Mouse (Mus musculus) thymus, adult 2 months (tissue): ENCODE results near the gene Ntrk2. TPM values are rescaled to one million over a fixed set of nuclear protein-coding genes. Genes with fewer than 3 reads are reported as not detected.

Experiments used
- DNase-seq: peaks from one replicate; pipeline ENCODE4 v3.0.0; 2021
- H3K27ac ChIP-seq: fragments of 200-500 bp; 2 replicates; pipeline ENCODE4 v1.5.1; 2012; ENCODE audit warnings: low read length, control low read depth; ENCODE audit not compliant: control insufficient read depth, insufficient read depth
- H3K27me3 ChIP-seq: fragments of 200-500 bp; 2 replicates; pipeline ENCODE4 v1.6.1; 2012; ENCODE audit warnings: mild to moderate bottlenecking, low read length, moderate library complexity, mixed read lengths; ENCODE audit not compliant: control insufficient read depth, insufficient read depth
- H3K36me3 ChIP-seq: fragments of 200-500 bp; 2 replicates; pipeline ENCODE4 v1.6.1; 2012; ENCODE audit warnings: mild to moderate bottlenecking, low read length, moderate library complexity; ENCODE audit not compliant: control insufficient read depth, insufficient read depth
- H3K4me1 ChIP-seq: fragments of 200-500 bp; replicated peaks from 2 replicates; pipeline ENCODE4 v1.6.1; 2012; ENCODE audit warnings: low read length; ENCODE audit not compliant: control insufficient read depth, insufficient read depth
- H3K4me3 ChIP-seq: fragments of 200-500 bp; 2 replicates; pipeline ENCODE4 v1.5.1; 2012; ENCODE audit warnings: mild to moderate bottlenecking, low read length, control low read depth, moderate library complexity; ENCODE audit not compliant: control insufficient read depth, insufficient read depth
- CTCF ChIP-seq: fragments of 200-500 bp; IDR thresholded peaks from 2 replicates; pipeline ENCODE4 v1.5.1; 2012; ENCODE audit warnings: mild to moderate bottlenecking, control low read depth, low read length, moderate library complexity, borderline replicate concordance; ENCODE audit not compliant: control insufficient read depth, poor library complexity, insufficient read depth; ENCODE audit errors: extremely low read depth
- POLR2A ChIP-seq: fragments of 200-500 bp; IDR thresholded peaks from 2 replicates; pipeline ENCODE4 v1.6.1; 2012; ENCODE audit warnings: mild to moderate bottlenecking, low read length, control low read depth, moderate library complexity; ENCODE audit not compliant: control insufficient read depth, poor library complexity, insufficient read depth; ENCODE audit errors: extremely low read depth
- whole genome bisulfite sequencing: fragments of 180-500 bp; shearing (Covaris S2); methylation state at CpG from one replicate; pipeline ENCODE4 v1.1.7; 2018; 5-methylcytosine and 5-hydroxymethylcytosine counted together
- polyA plus RNA-seq: library from polyadenylated mRNA; depleted of rRNA; stranded (reverse); fragments of >200 nt; gene quantifications from 2 replicates; pipeline ENCODE4 v1.2.3, GENCODE M21; 2012

The Ntrk2 gene
- polyA plus RNA-seq, 1 experiment, result 5.7 TPM

DNA sequence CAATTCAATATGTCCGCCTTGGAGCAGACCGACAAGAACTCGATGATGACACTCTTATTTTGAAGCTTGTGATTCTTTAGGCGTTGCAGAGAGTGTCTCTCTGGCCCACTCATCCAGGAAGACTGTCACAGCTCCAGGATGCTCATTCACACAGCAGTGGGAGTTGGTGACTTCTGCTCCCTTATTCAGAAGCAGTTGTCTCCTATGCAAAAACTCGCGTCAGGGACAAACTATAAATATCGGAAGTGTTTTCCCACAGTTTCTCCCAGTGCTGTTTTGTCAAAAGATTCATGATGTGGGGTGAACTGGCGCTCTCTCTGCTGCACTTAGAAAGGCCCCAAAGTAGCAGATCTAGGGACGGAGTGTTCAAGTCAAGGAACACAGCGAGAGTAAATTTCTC is 59.9 kb downstream of the Ntrk2 start:
- H3K4me3 ChIP-seq, result no peak overlapping the region
- no peaks in the 10 kb centered on the region for H3K27me3 ChIP-seq
- no peak for DNase-seq
- H3K27ac ChIP-seq, result no peak overlapping the region
- no peaks in the 10 kb centered on the region for H3K36me3 ChIP-seq
- TF ChIP-seq CTCF, result no peak
- no peak for TF ChIP-seq POLR2A
- WGBS, result 92% methylated on average over 10 of the region's 10 CpGs
- no peaks in the 10 kb centered on the region for H3K4me1 ChIP-seq

DNA sequence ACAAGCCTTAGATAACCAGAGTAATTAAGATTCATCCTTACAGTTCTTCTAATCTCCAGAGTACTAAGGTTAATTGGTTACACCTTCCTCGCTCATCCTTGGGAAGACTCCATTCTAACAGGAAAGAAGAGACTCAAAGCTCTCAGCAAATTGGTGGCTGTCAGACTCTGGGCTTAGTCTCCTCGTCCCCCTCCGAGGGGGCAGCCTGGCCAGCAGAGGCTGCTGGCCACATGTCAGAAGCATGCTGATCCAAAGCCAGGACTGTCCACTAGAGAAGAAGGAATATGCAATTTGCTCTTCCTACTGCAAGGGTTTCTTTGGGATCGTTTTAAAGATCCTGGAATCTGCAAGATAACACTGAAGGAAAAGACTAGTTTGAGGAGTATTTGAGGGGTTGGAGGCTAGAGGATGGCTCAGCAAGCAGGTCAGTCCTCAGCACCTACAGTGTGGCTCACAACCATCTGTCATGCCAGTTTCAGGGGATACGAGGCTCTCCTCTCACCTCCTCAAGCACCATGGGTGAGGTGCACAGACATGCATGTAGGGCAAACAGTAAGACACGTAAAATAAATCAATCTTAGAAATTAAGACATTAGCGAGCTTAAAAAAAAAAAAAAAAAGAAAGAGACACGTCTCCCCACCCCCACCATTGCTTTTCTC is 60.5 kb downstream of the Ntrk2 start:
- Histone ChIP-seq H3K36me3 (no peaks in the 10 kb centered on the region), H3K27ac (no peak overlapping the region), H3K4me3 (no peak overlapping the region), H3K4me1 (no peaks in the 10 kb centered on the region), H3K27me3 (no peaks in the 10 kb centered on the region)
- no peak for DNase-seq
- no peak for TF ChIP-seq POLR2A
- no peak for TF ChIP-seq CTCF
- 86% methylated on average over 8 of the region's 8 CpGs for WGBS

DNA sequence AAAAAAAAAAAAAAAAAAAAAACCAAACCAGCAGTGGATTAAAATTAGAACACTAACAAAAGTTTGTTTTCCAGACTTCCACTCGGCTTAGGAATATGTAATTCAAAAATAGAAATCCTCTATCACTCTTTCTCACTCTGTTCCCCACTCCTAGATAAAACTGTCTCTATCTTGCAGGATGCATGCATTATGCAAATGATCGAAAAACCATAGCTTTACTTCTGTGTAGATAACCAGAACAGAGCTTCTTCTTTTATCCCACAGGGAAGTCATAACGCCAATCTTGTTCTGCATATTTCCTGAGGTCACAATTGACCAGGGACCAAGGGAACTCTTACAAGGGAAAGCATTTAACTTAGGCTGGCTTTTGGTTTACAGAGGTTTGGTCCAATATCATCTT is 76.1 kb downstream of the Ntrk2 start:
- 83% methylated on average over 3 of the region's 3 CpGs for WGBS
- Histone ChIP-seq H3K27me3 (no peaks in the 10 kb centered on the region), H3K4me1 (no peaks in the 10 kb centered on the region), H3K4me3 (no peak overlapping the region), H3K27ac (no peak overlapping the region), H3K36me3 (no peaks in the 10 kb centered on the region)
- no peak for TF ChIP-seq CTCF
- TF ChIP-seq POLR2A, result no peak
- no peak for DNase-seq

DNA sequence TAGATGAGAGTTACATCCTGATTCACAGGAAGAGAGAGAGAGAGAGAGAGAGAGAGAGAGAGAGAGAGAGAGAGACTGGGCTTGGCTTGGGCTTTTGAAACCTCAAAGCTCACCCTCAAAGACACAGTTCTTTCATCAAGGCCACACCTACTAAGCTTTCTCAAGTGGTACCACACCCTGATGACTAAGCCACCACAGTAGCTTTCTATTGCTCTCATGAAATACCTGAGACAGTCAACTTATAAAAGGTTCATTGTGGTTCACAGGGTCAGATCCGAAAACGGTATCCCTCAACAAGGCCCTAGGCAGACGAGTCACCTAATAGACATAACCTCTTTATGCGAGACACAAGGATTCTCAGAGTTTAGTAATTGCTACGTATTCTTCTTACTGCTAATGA is 76.5 kb downstream of the Ntrk2 start:
- H3K27me3 ChIP-seq, result no peaks in the 10 kb centered on the region
- TF ChIP-seq POLR2A (no peak), CTCF (no peak)
- H3K36me3 ChIP-seq, result no peaks in the 10 kb centered on the region
- no peaks in the 10 kb centered on the region for H3K4me1 ChIP-seq
- 96% methylated on average over 5 of the region's 5 CpGs for WGBS
- no peak overlapping the region for H3K27ac ChIP-seq
- H3K4me3 ChIP-seq, result no peak overlapping the region
- no peak for DNase-seq

DNA sequence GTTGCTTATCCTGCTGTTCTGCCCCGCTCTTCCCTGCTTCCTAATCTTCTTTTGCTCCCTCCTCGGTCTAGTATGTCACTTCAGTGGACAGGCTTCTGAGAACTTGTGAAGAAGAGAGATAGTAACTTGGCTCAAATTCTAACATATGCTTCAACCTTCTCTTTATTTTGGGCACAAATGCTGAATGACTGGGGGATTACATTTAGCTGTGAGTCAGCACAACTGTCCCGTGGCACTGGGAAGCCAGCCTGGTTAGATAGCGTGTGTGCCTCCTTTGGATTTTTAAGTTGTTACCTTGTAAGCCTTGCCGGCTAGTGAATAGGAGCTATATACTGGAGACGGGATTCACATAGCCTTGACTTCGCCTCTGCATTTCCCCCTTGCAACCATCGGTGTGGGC is 79.7 kb downstream of the Ntrk2 start:
- TF ChIP-seq POLR2A (no peak), CTCF (no peak)
- DNase-seq, result no peak
- H3K4me3 ChIP-seq, result no peak overlapping the region
- H3K27me3 ChIP-seq, result no peaks in the 10 kb centered on the region
- H3K4me1 ChIP-seq, result no peaks in the 10 kb centered on the region
- H3K27ac ChIP-seq, result no peak overlapping the region
- no peaks in the 10 kb centered on the region for H3K36me3 ChIP-seq
- WGBS, result 83% methylated on average over 8 of the region's 8 CpGs

DNA sequence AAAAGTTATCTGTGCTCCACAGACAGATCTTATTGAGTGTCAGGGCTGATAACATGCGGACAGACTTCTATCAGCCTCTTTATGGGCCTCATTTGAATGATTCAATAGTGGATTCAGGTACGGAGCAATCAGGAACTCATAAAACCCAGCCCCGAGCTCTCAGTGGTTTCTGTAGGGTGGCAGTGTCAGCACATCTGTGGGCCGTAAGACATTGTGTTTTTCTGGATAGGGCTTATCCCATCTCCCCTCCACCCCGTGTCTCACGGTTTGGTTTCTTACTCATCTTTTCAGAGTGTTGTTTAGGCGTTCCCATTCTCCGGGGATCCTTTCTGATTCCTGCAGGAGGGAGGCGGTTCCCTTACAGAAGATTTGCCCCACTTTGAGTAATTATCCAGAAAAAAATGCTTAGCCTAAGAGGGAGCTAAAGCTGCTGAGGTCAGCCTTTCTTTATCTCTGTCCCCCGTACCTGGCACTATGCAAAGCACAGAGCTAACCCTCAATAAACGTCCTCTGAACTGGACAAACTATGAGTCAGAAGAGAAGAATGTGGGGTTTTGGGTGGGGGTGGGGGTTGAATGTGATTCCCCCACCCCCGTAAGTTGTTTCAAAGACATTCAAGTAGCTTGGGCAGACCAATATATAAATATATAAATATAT is 90.0 kb downstream of the Ntrk2 start:
- Histone ChIP-seq H3K27me3 (no peaks in the 10 kb centered on the region), H3K4me3 (no peak overlapping the region), H3K36me3 (no peaks in the 10 kb centered on the region), H3K27ac (no peak overlapping the region), H3K4me1 (no peaks in the 10 kb centered on the region)
- no peak for TF ChIP-seq POLR2A
- no peak for TF ChIP-seq CTCF
- 92% methylated on average over 12 of the region's 12 CpGs for WGBS
- no peak for DNase-seq

DNA sequence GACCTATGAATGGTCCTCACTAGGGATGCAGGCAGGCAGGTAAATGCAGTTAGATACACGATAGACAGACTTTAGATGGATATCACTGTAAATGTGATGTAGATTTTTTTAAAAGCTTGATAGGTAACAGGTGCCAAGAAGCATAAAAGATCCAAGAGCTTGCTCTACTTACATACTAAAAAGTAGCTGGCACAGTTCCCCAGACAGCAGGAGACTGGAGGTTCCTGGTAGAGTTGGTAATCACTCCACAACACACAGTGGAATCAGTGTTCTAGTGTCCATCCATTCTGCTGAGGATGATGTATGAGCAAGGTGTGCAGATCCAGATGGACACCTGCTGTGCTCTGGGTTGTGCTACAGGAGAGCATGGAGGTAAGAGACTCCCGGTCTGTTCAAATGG is 93.0 kb downstream of the Ntrk2 start:
- no peak overlapping the region for H3K4me3 ChIP-seq
- no peaks in the 10 kb centered on the region for H3K36me3 ChIP-seq
- H3K27ac ChIP-seq, result no peak overlapping the region
- no peaks in the 10 kb centered on the region for H3K27me3 ChIP-seq
- no peaks in the 10 kb centered on the region for H3K4me1 ChIP-seq
- DNase-seq, result no peak
- 98% methylated on average over 2 of the region's 2 CpGs for WGBS
- TF ChIP-seq POLR2A (no peak), CTCF (no peak)
